Mouse (Mus musculus): ENCODE data around the gene Kcnma1.

- TF ChIP-seq EP300 (IDR thresholded peaks at IDR 0.05): no peak
- TF ChIP-seq CTCF (IDR thresholded peaks at IDR 0.05): no peak
Measured at GRCm38 (mm10) chr14:23982205-23982604, 32.1 kb downstream of the Kcnma1 start.

Measured in lung, postnatal 0 days (tissue).